Mouse (Mus musculus) CH12.LX (cell line): ENCODE data around the gene Junb. TPM values are rescaled to one million over a fixed set of nuclear protein-coding genes. Genes with fewer than 3 reads are reported as not detected.
A peak's percentile ranks its signal among the peaks of the same experiment; 100 is the strongest.

ENCODE experiments used
- DNase-seq: peaks from one replicate; pipeline ENCODE4 v3.0.0-alpha.2; 2013; ENCODE audit errors: extremely low read depth
- H3K27ac ChIP-seq: 2 replicates; pipeline ENCODE4 v1.5.1; 2012; ENCODE audit warnings: low read depth, mild to moderate bottlenecking, control low read depth, moderate library complexity; ENCODE audit not compliant: insufficient read depth
- H3K27me3 ChIP-seq: replicated peaks from 2 replicates; pipeline ENCODE3; 2012; ENCODE audit warnings: inconsistent platforms
- H3K36me3 ChIP-seq, 2 experiments: replicated peaks in 1 of 2; 2 replicates each; pipeline versions ENCODE3 to v1.6.1; 2012; ENCODE audit warnings: inconsistent platforms in 1 of 2, low read length in 1 of 2, mild to moderate bottlenecking in 1 of 2, mixed read lengths in 1 of 2, moderate library complexity in 1 of 2; ENCODE audit not compliant: control insufficient read depth in 1 of 2, insufficient read depth in 1 of 2
- H3K4me1 ChIP-seq, 2 experiments: 2 replicates each; pipeline ENCODE4 v1.6.1; 2012; ENCODE audit warnings: inconsistent platforms in 1 of 2, moderate library complexity in 1 of 2; ENCODE audit not compliant: insufficient read depth in 2 of 2, control insufficient read depth in 1 of 2
- H3K4me2 ChIP-seq: 2 replicates; pipeline ENCODE4 v1.6.1; 2012; ENCODE audit warnings: low read depth, mild to moderate bottlenecking, control low read depth; ENCODE audit not compliant: poor library complexity, insufficient read depth, severe bottlenecking
- H3K4me3 ChIP-seq, 3 experiments: fragments of 150-350 bp in 1 of 3; sonication (generic) in 1 of 3; replicated peaks in 1 of 3; 2 replicates each; pipeline versions ENCODE3 to v1.5.1; 2011 to 2012; ENCODE audit warnings: low read depth in 2 of 3, low read length in 2 of 3, mild to moderate bottlenecking in 2 of 3, moderate library complexity in 2 of 3, control low read depth in 1 of 3, improper control_type of control experiment in 1 of 3, inconsistent platforms in 1 of 3, mixed read lengths in 1 of 3; ENCODE audit not compliant: poor library complexity in 1 of 3
- H3K79me2 ChIP-seq: replicated peaks from 2 replicates; pipeline ENCODE4 v1.6.1; 2012; ENCODE audit warnings: mild to moderate bottlenecking, moderate library complexity; ENCODE audit not compliant: control insufficient read depth, poor library complexity, insufficient read depth, severe bottlenecking; ENCODE audit errors: extremely low read depth
- H3K9ac ChIP-seq: 2 replicates; pipeline ENCODE4 v1.6.1; 2012; ENCODE audit warnings: low read depth, mild to moderate bottlenecking, control low read depth, moderate library complexity; ENCODE audit not compliant: insufficient read depth
- H3K9me3 ChIP-seq: replicated peaks from 2 replicates; pipeline ENCODE3; 2012; ENCODE audit warnings: low read length, inconsistent platforms, mixed read lengths
- CHD1 ChIP-seq: IDR thresholded peaks from 2 replicates; pipeline ENCODE4 v1.6.1; 2012; ENCODE audit warnings: low read depth, low read length, improper control_type of control experiment, inconsistent platforms
- CHD2 ChIP-seq: IDR thresholded peaks from 2 replicates; pipeline ENCODE4 v1.6.1; 2011; ENCODE audit warnings: low read length, improper control_type of control experiment
- CTCF ChIP-seq, 2 experiments: IDR thresholded peaks in 1 of 2; conservative IDR thresholded peaks in 1 of 2; 2 replicates each; pipeline ENCODE4 v1.5.1; 2011 to 2012; ENCODE audit warnings: low read depth in 2 of 2, low read length in 2 of 2, improper control_type of control experiment in 1 of 2, inconsistent platforms in 1 of 2, mild to moderate bottlenecking in 1 of 2, moderate library complexity in 1 of 2
- E2F4 ChIP-seq: IDR thresholded peaks from 2 replicates; pipeline ENCODE4 v1.6.1; 2011; ENCODE audit warnings: low read depth, low read length, improper control_type of control experiment; ENCODE audit not compliant: insufficient replicate concordance
- ELF1 ChIP-seq: IDR thresholded peaks from 2 replicates; pipeline ENCODE4 v1.6.1; 2014; ENCODE audit warnings: low read depth, mild to moderate bottlenecking, inconsistent platforms, low read length, improper control_type of control experiment
- EP300 ChIP-seq: IDR thresholded peaks from 2 replicates; pipeline ENCODE4 v1.6.1; 2011; ENCODE audit warnings: low read length, improper control_type of control experiment
- ETS1 ChIP-seq: conservative IDR thresholded peaks from 2 replicates; pipeline ENCODE4 v1.6.1; 2012; ENCODE audit warnings: low read depth, mild to moderate bottlenecking, inconsistent platforms, low read length, improper control_type of control experiment, moderate library complexity
- GABPA ChIP-seq: IDR thresholded peaks from 2 replicates; pipeline ENCODE4 v1.6.1; 2012; ENCODE audit warnings: low read depth, low read length, improper control_type of control experiment, inconsistent platforms; ENCODE audit not compliant: insufficient replicate concordance
- HCFC1 ChIP-seq: IDR thresholded peaks from 2 replicates; pipeline ENCODE4 v1.6.1; 2012; ENCODE audit warnings: low read depth, mild to moderate bottlenecking, inconsistent platforms, low read length, improper control_type of control experiment
- IRF4 ChIP-seq: IDR thresholded peaks from 2 replicates; pipeline ENCODE4 v1.6.1; 2014; ENCODE audit warnings: low read depth, mild to moderate bottlenecking, inconsistent platforms, low read length, improper control_type of control experiment
- JUN ChIP-seq: IDR thresholded peaks from 2 replicates; pipeline ENCODE4 v1.6.1; 2011; ENCODE audit warnings: low read depth, mild to moderate bottlenecking, low read length, improper control_type of control experiment, moderate library complexity; ENCODE audit not compliant: insufficient read depth
- KAT2A ChIP-seq: IDR thresholded peaks from 2 replicates; pipeline ENCODE4 v1.6.1; 2012; ENCODE audit warnings: low read length, improper control_type of control experiment, inconsistent platforms; ENCODE audit not compliant: insufficient replicate concordance
- MAFK ChIP-seq: IDR thresholded peaks from 2 replicates; pipeline ENCODE4 v1.6.1; 2011; ENCODE audit warnings: low read length, improper control_type of control experiment; ENCODE audit not compliant: insufficient replicate concordance
- MAX ChIP-seq: IDR thresholded peaks from 2 replicates; pipeline ENCODE4 v1.6.1; 2011; ENCODE audit warnings: low read length, improper control_type of control experiment
- MAZ ChIP-seq: IDR thresholded peaks from 2 replicates; pipeline ENCODE4 v1.6.1; 2012; ENCODE audit warnings: low read depth, mild to moderate bottlenecking, inconsistent platforms, low read length, improper control_type of control experiment, moderate library complexity
- MEF2A ChIP-seq: IDR thresholded peaks from 2 replicates; pipeline ENCODE4 v1.6.1; 2014; ENCODE audit warnings: low read depth, mild to moderate bottlenecking, inconsistent platforms, low read length, improper control_type of control experiment, borderline replicate concordance
- MXI1 ChIP-seq: IDR thresholded peaks from 2 replicates; pipeline ENCODE4 v1.6.1; 2011; ENCODE audit warnings: mild to moderate bottlenecking, low read depth, low read length, improper control_type of control experiment
- MYC ChIP-seq: IDR thresholded peaks from 2 replicates; pipeline ENCODE4 v1.6.1; 2011; ENCODE audit warnings: low read depth, mild to moderate bottlenecking, improper control_type of control experiment, low read length
- POLR2A ChIP-seq: IDR thresholded peaks from 2 replicates; pipeline ENCODE4 v1.6.1; 2011; ENCODE audit warnings: low read depth, mild to moderate bottlenecking, improper control_type of control experiment, low read length
- POLR2AphosphoS2 ChIP-seq: IDR thresholded peaks from 2 replicates; pipeline ENCODE4 v1.6.1; 2011; ENCODE audit warnings: low read depth, low read length, improper control_type of control experiment
- RAD21 ChIP-seq: IDR thresholded peaks from 2 replicates; pipeline ENCODE4 v1.6.1; 2011; ENCODE audit warnings: low read depth, mild to moderate bottlenecking, low read length, improper control_type of control experiment, moderate library complexity
- SIN3A ChIP-seq: IDR thresholded peaks from 2 replicates; pipeline ENCODE4 v1.6.1; 2012; ENCODE audit warnings: low read length, improper control_type of control experiment, inconsistent platforms
- SMC3 ChIP-seq: IDR thresholded peaks from 2 replicates; pipeline ENCODE4 v1.6.1; 2011; ENCODE audit warnings: low read depth, low read length, improper control_type of control experiment
- TBP ChIP-seq: conservative IDR thresholded peaks from 2 replicates; pipeline ENCODE4 v1.6.1; 2011; ENCODE audit warnings: low read depth, low read length, improper control_type of control experiment
- UBTF ChIP-seq: IDR thresholded peaks from 2 replicates; pipeline ENCODE4 v1.6.1; 2012; ENCODE audit warnings: low read depth, mild to moderate bottlenecking, inconsistent platforms, low read length, improper control_type of control experiment, moderate library complexity
- USF1 ChIP-seq: IDR thresholded peaks from 2 replicates; pipeline ENCODE4 v1.6.1; 2014; ENCODE audit warnings: low read depth, mild to moderate bottlenecking, inconsistent platforms, low read length, improper control_type of control experiment
- USF2 ChIP-seq: conservative IDR thresholded peaks from 2 replicates; pipeline ENCODE4 v1.6.1; 2011; ENCODE audit warnings: low read depth, low read length, improper control_type of control experiment
- ZC3H11A ChIP-seq: IDR thresholded peaks from 2 replicates; pipeline ENCODE4 v1.6.1; 2012; ENCODE audit warnings: low read depth, mild to moderate bottlenecking, inconsistent platforms, low read length, improper control_type of control experiment
- ZKSCAN1 ChIP-seq: IDR thresholded peaks from 2 replicates; pipeline ENCODE4 v1.6.1; 2012; ENCODE audit warnings: low read depth, inconsistent platforms, low read length, improper control_type of control experiment, borderline replicate concordance
- ZMIZ1 ChIP-seq: IDR thresholded peaks from 2 replicates; pipeline ENCODE4 v1.6.1; 2012; ENCODE audit warnings: low read depth, mild to moderate bottlenecking, inconsistent platforms, low read length, improper control_type of control experiment
- ZNF384 ChIP-seq: IDR thresholded peaks from 2 replicates; pipeline ENCODE4 v1.6.1; 2012; ENCODE audit warnings: low read depth, low read length, improper control_type of control experiment, inconsistent platforms
- dilution Hi-C: fragments of 300-500 bp; cut with MboI; formaldehyde crosslinking; loops from 2 replicates; pipeline ENCODE4 v1.14.3; 2020; ENCODE audit warnings: low sequenced_read_pairs; ENCODE audit not compliant: extremely low pct_unique_long_range_greater_than_20kb, extremely low pct_ligation_motif_present
- in situ Hi-C: fragments of 300-500 bp; cut with MboI; formaldehyde crosslinking; loops from 3 replicates; pipeline ENCODE4 v1.14.3; 2019; ENCODE audit warnings: low sequenced_read_pairs, low pct_ligation_motif_present, low pct_unique_long_range_greater_than_20kb, mixed read lengths
- polyA plus RNA-seq: library from polyadenylated mRNA; unstranded; fragments of >175 nt; gene quantifications from 2 replicates; pipeline ENCODE4 v1.2.1, GENCODE M21; 2012; ENCODE audit warnings: low read depth; ENCODE audit not compliant: insufficient read length
- total RNA-seq, 2 experiments: library from RNA; depleted of rRNA; stranded (reverse); fragments of 300-350 nt in 1 of 2; fragments of >200 nt in 1 of 2; gene quantifications; 2 replicates each; pipeline ENCODE4 v1.2.3; 2012 to 2014

Junb gene
- total and polyA plus RNA-seq, 3 experiments: 63.4 to 342 (median 217) TPM

DNA sequence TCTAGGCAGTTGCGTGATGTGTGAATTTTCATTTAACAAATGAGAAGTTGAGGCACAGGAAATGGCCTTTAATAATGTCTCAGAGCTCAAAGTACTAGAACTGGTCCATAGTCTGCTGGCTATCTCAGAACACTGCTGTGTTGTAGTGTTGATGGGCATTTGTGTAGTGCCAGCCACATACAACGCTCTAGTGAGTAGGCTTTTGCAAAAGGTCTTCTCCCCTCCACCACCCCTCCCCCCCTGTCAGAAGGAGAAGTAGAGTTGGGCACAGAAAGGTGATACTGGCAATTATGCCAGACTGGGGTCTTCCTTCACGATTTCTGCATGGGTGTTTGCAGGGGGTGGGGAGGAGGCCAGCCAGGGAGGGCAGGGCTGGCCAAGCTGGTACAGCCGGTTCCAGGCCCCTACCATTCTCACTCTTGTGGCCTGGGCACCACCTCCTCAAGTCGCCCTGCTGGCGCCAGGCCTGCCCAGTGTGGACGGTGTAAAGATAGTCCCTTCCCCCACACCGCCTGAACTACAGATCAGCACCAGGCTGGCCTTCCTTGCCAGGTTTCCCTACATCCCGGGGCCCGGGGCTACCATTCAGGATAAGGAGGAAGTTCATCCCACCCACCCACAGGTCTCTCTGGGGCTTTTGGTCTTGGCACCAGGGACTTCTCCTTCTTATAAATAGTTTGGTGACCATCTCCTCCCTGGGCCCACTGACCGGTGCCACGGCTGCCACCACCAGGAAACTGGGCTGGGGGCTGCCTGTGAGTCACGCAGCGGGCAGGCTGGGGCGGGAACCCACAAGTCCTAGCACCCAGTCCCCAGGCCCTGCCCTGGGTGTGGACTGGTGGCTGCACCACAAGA lies 3.4 kb upstream of the Junb start:
- Histone ChIP-seq H3K4me3 (peak overlapping the region; percentile 2 to 94 (median 14)), H3K9me3 (no peaks in the 10 kb centered on the region), H3K27me3 (no peaks in the 10 kb centered on the region), H3K36me3 (peaks cover 6 to 7% of the 10 kb centered on the region in 2 experiments), H3K4me1 (peaks cover 33 to 55% of the 10 kb centered on the region in 2 experiments), H3K27ac (peak overlapping the region; percentile 94), H3K9ac (peak overlapping the region; percentile 68), H3K79me2 (peaks cover 16% of the 10 kb centered on the region), H3K4me2 (peak overlapping the region; percentile 55)
- dilution Hi-C loops (no loop called here), in situ Hi-C loops (no loop called here)
- DNase-seq: peak; percentile 65
- TF ChIP-seq IRF4: 0 out of 2 replicates have a peak, but pooled peaks have one; percentile 10
- TF ChIP-seq JUN: no peak
- TF ChIP-seq MAZ: no peak
- TF ChIP-seq CHD1: no peak
- no peak for TF ChIP-seq ZMIZ1
- TF ChIP-seq E2F4: no peak
- TF ChIP-seq USF1: no peak
- TF ChIP-seq TBP: no peak
- TF ChIP-seq ETS1: peak; percentile 37
- TF ChIP-seq MXI1: no peak
- no peak for TF ChIP-seq SMC3
- TF ChIP-seq ZC3H11A: no peak
- TF ChIP-seq CHD2: peak; percentile 85
- TF ChIP-seq ELF1: no peak
- TF ChIP-seq POLR2AphosphoS2: no peak
- TF ChIP-seq MYC: 0 out of 2 replicates have a peak, but pooled peaks have one; percentile 20
- TF ChIP-seq POLR2A: no peak; the same call in 1 of the 2 replicates
- no peak for TF ChIP-seq MAFK
- TF ChIP-seq UBTF: no peak
- TF ChIP-seq USF2: no peak
- peak; percentile 46; the same call in 1 of the 2 replicates for TF ChIP-seq SIN3A
- no peak for TF ChIP-seq GABPA
- no peak for TF ChIP-seq HCFC1
- TF ChIP-seq EP300: 0 out of 2 replicates have a peak, but pooled peaks have one; percentile 48
- TF ChIP-seq MEF2A: 0 out of 2 replicates have a peak, but pooled peaks have one; percentile 21
- TF ChIP-seq CTCF (conservative IDR thresholded peaks at IDR 0.05 in 1 of 2, IDR thresholded peaks at IDR 0.05 in 1 of 2; ENCODE audit: low read depth in 2 of 2, low read length in 2 of 2): no peak
- no peak for TF ChIP-seq RAD21
- TF ChIP-seq ZNF384: no peak
- no peak for TF ChIP-seq ZKSCAN1
- TF ChIP-seq KAT2A: no peak
- peak; percentile 54 for TF ChIP-seq MAX
